Mouse (Mus musculus) CH12.LX (cell line): ENCODE measurements around the gene Cetn2. TPM values are rescaled to one million over a fixed set of nuclear protein-coding genes. Genes with fewer than 3 reads are reported as not detected.

ENCODE experiments used
- DNase-seq: peaks from one replicate; pipeline ENCODE4 v3.0.0-alpha.2; 2013; ENCODE audit errors: extremely low read depth
- H3K27ac ChIP-seq: 2 replicates; pipeline ENCODE4 v1.5.1; 2012; ENCODE audit warnings: low read depth, mild to moderate bottlenecking, control low read depth, moderate library complexity; ENCODE audit not compliant: insufficient read depth
- H3K27me3 ChIP-seq: replicated peaks from 2 replicates; pipeline ENCODE3; 2012; ENCODE audit warnings: inconsistent platforms
- H3K36me3 ChIP-seq, 2 experiments: replicated peaks in 1 of 2; 2 replicates each; pipeline versions ENCODE3 to v1.6.1; 2012; ENCODE audit warnings: inconsistent platforms in 1 of 2, low read length in 1 of 2, mild to moderate bottlenecking in 1 of 2, mixed read lengths in 1 of 2, moderate library complexity in 1 of 2; ENCODE audit not compliant: control insufficient read depth in 1 of 2, insufficient read depth in 1 of 2
- H3K4me1 ChIP-seq, 2 experiments: 2 replicates each; pipeline ENCODE4 v1.6.1; 2012; ENCODE audit warnings: inconsistent platforms in 1 of 2, moderate library complexity in 1 of 2; ENCODE audit not compliant: insufficient read depth in 2 of 2, control insufficient read depth in 1 of 2
- H3K4me2 ChIP-seq: 2 replicates; pipeline ENCODE4 v1.6.1; 2012; ENCODE audit warnings: low read depth, mild to moderate bottlenecking, control low read depth; ENCODE audit not compliant: poor library complexity, insufficient read depth, severe bottlenecking
- H3K4me3 ChIP-seq, 3 experiments: fragments of 150-350 bp in 1 of 3; sonication (generic) in 1 of 3; replicated peaks in 1 of 3; 2 replicates each; pipeline versions ENCODE3 to v1.5.1; 2011 to 2012; ENCODE audit warnings: low read depth in 2 of 3, low read length in 2 of 3, mild to moderate bottlenecking in 2 of 3, moderate library complexity in 2 of 3, control low read depth in 1 of 3, improper control_type of control experiment in 1 of 3, inconsistent platforms in 1 of 3, mixed read lengths in 1 of 3; ENCODE audit not compliant: poor library complexity in 1 of 3
- H3K79me2 ChIP-seq: replicated peaks from 2 replicates; pipeline ENCODE4 v1.6.1; 2012; ENCODE audit warnings: mild to moderate bottlenecking, moderate library complexity; ENCODE audit not compliant: control insufficient read depth, poor library complexity, insufficient read depth, severe bottlenecking; ENCODE audit errors: extremely low read depth
- H3K9ac ChIP-seq: 2 replicates; pipeline ENCODE4 v1.6.1; 2012; ENCODE audit warnings: low read depth, mild to moderate bottlenecking, control low read depth, moderate library complexity; ENCODE audit not compliant: insufficient read depth
- H3K9me3 ChIP-seq: replicated peaks from 2 replicates; pipeline ENCODE3; 2012; ENCODE audit warnings: low read length, inconsistent platforms, mixed read lengths
- BHLHE40 ChIP-seq: IDR thresholded peaks from 2 replicates; pipeline ENCODE4 v1.6.1; 2011; ENCODE audit warnings: mild to moderate bottlenecking, low read depth, low read length, improper control_type of control experiment
- CHD1 ChIP-seq: IDR thresholded peaks from 2 replicates; pipeline ENCODE4 v1.6.1; 2012; ENCODE audit warnings: low read depth, low read length, improper control_type of control experiment, inconsistent platforms
- CHD2 ChIP-seq: IDR thresholded peaks from 2 replicates; pipeline ENCODE4 v1.6.1; 2011; ENCODE audit warnings: low read length, improper control_type of control experiment
- CTCF ChIP-seq, 2 experiments: IDR thresholded peaks in 1 of 2; conservative IDR thresholded peaks in 1 of 2; 2 replicates each; pipeline ENCODE4 v1.5.1; 2011 to 2012; ENCODE audit warnings: low read depth in 2 of 2, low read length in 2 of 2, improper control_type of control experiment in 1 of 2, inconsistent platforms in 1 of 2, mild to moderate bottlenecking in 1 of 2, moderate library complexity in 1 of 2
- E2F4 ChIP-seq: IDR thresholded peaks from 2 replicates; pipeline ENCODE4 v1.6.1; 2011; ENCODE audit warnings: low read depth, low read length, improper control_type of control experiment; ENCODE audit not compliant: insufficient replicate concordance
- ELF1 ChIP-seq: IDR thresholded peaks from 2 replicates; pipeline ENCODE4 v1.6.1; 2014; ENCODE audit warnings: low read depth, mild to moderate bottlenecking, inconsistent platforms, low read length, improper control_type of control experiment
- EP300 ChIP-seq: IDR thresholded peaks from 2 replicates; pipeline ENCODE4 v1.6.1; 2011; ENCODE audit warnings: low read length, improper control_type of control experiment
- ETS1 ChIP-seq: conservative IDR thresholded peaks from 2 replicates; pipeline ENCODE4 v1.6.1; 2012; ENCODE audit warnings: low read depth, mild to moderate bottlenecking, inconsistent platforms, low read length, improper control_type of control experiment, moderate library complexity
- GABPA ChIP-seq: IDR thresholded peaks from 2 replicates; pipeline ENCODE4 v1.6.1; 2012; ENCODE audit warnings: low read depth, low read length, improper control_type of control experiment, inconsistent platforms; ENCODE audit not compliant: insufficient replicate concordance
- HCFC1 ChIP-seq: IDR thresholded peaks from 2 replicates; pipeline ENCODE4 v1.6.1; 2012; ENCODE audit warnings: low read depth, mild to moderate bottlenecking, inconsistent platforms, low read length, improper control_type of control experiment
- IRF4 ChIP-seq: IDR thresholded peaks from 2 replicates; pipeline ENCODE4 v1.6.1; 2014; ENCODE audit warnings: low read depth, mild to moderate bottlenecking, inconsistent platforms, low read length, improper control_type of control experiment
- JUN ChIP-seq: IDR thresholded peaks from 2 replicates; pipeline ENCODE4 v1.6.1; 2011; ENCODE audit warnings: low read depth, mild to moderate bottlenecking, low read length, improper control_type of control experiment, moderate library complexity; ENCODE audit not compliant: insufficient read depth
- JUND ChIP-seq: conservative IDR thresholded peaks from 2 replicates; pipeline ENCODE4 v1.6.1; 2011; ENCODE audit warnings: low read depth, low read length, improper control_type of control experiment
- KAT2A ChIP-seq: IDR thresholded peaks from 2 replicates; pipeline ENCODE4 v1.6.1; 2012; ENCODE audit warnings: low read length, improper control_type of control experiment, inconsistent platforms; ENCODE audit not compliant: insufficient replicate concordance
- MAFK ChIP-seq: IDR thresholded peaks from 2 replicates; pipeline ENCODE4 v1.6.1; 2011; ENCODE audit warnings: low read length, improper control_type of control experiment; ENCODE audit not compliant: insufficient replicate concordance
- MAX ChIP-seq: IDR thresholded peaks from 2 replicates; pipeline ENCODE4 v1.6.1; 2011; ENCODE audit warnings: low read length, improper control_type of control experiment
- MAZ ChIP-seq: IDR thresholded peaks from 2 replicates; pipeline ENCODE4 v1.6.1; 2012; ENCODE audit warnings: low read depth, mild to moderate bottlenecking, inconsistent platforms, low read length, improper control_type of control experiment, moderate library complexity
- MEF2A ChIP-seq: IDR thresholded peaks from 2 replicates; pipeline ENCODE4 v1.6.1; 2014; ENCODE audit warnings: low read depth, mild to moderate bottlenecking, inconsistent platforms, low read length, improper control_type of control experiment, borderline replicate concordance
- MXI1 ChIP-seq: IDR thresholded peaks from 2 replicates; pipeline ENCODE4 v1.6.1; 2011; ENCODE audit warnings: mild to moderate bottlenecking, low read depth, low read length, improper control_type of control experiment
- MYC ChIP-seq: IDR thresholded peaks from 2 replicates; pipeline ENCODE4 v1.6.1; 2011; ENCODE audit warnings: low read depth, mild to moderate bottlenecking, improper control_type of control experiment, low read length
- NELFE ChIP-seq: IDR thresholded peaks from 2 replicates; pipeline ENCODE4 v1.6.1; 2011; ENCODE audit warnings: low read depth, low read length, improper control_type of control experiment
- NRF1 ChIP-seq: IDR thresholded peaks from 2 replicates; pipeline ENCODE4 v1.6.1; 2014; ENCODE audit warnings: low read depth, mild to moderate bottlenecking, inconsistent platforms, low read length, improper control_type of control experiment, moderate library complexity
- PAX5 ChIP-seq: IDR thresholded peaks from 2 replicates; pipeline ENCODE4 v1.6.1; 2012; ENCODE audit warnings: low read length, inconsistent platforms, mixed read lengths
- POLR2A ChIP-seq: IDR thresholded peaks from 2 replicates; pipeline ENCODE4 v1.6.1; 2011; ENCODE audit warnings: low read depth, mild to moderate bottlenecking, improper control_type of control experiment, low read length
- POLR2AphosphoS2 ChIP-seq: IDR thresholded peaks from 2 replicates; pipeline ENCODE4 v1.6.1; 2011; ENCODE audit warnings: low read depth, low read length, improper control_type of control experiment
- RAD21 ChIP-seq: IDR thresholded peaks from 2 replicates; pipeline ENCODE4 v1.6.1; 2011; ENCODE audit warnings: low read depth, mild to moderate bottlenecking, low read length, improper control_type of control experiment, moderate library complexity
- RCOR1 ChIP-seq: conservative IDR thresholded peaks from 2 replicates; pipeline ENCODE4 v1.6.1; 2012; ENCODE audit warnings: low read depth, mild to moderate bottlenecking, inconsistent platforms, low read length, improper control_type of control experiment
- SIN3A ChIP-seq: IDR thresholded peaks from 2 replicates; pipeline ENCODE4 v1.6.1; 2012; ENCODE audit warnings: low read length, improper control_type of control experiment, inconsistent platforms
- SMC3 ChIP-seq: IDR thresholded peaks from 2 replicates; pipeline ENCODE4 v1.6.1; 2011; ENCODE audit warnings: low read depth, low read length, improper control_type of control experiment
- TBP ChIP-seq: conservative IDR thresholded peaks from 2 replicates; pipeline ENCODE4 v1.6.1; 2011; ENCODE audit warnings: low read depth, low read length, improper control_type of control experiment
- TCF12 ChIP-seq: IDR thresholded peaks from 2 replicates; pipeline ENCODE4 v1.6.1; 2014; ENCODE audit warnings: low read depth, mild to moderate bottlenecking, inconsistent platforms, low read length, improper control_type of control experiment
- UBTF ChIP-seq: IDR thresholded peaks from 2 replicates; pipeline ENCODE4 v1.6.1; 2012; ENCODE audit warnings: low read depth, mild to moderate bottlenecking, inconsistent platforms, low read length, improper control_type of control experiment, moderate library complexity
- USF1 ChIP-seq: IDR thresholded peaks from 2 replicates; pipeline ENCODE4 v1.6.1; 2014; ENCODE audit warnings: low read depth, mild to moderate bottlenecking, inconsistent platforms, low read length, improper control_type of control experiment
- USF2 ChIP-seq: conservative IDR thresholded peaks from 2 replicates; pipeline ENCODE4 v1.6.1; 2011; ENCODE audit warnings: low read depth, low read length, improper control_type of control experiment
- ZC3H11A ChIP-seq: IDR thresholded peaks from 2 replicates; pipeline ENCODE4 v1.6.1; 2012; ENCODE audit warnings: low read depth, mild to moderate bottlenecking, inconsistent platforms, low read length, improper control_type of control experiment
- ZKSCAN1 ChIP-seq: IDR thresholded peaks from 2 replicates; pipeline ENCODE4 v1.6.1; 2012; ENCODE audit warnings: low read depth, inconsistent platforms, low read length, improper control_type of control experiment, borderline replicate concordance
- ZMIZ1 ChIP-seq: IDR thresholded peaks from 2 replicates; pipeline ENCODE4 v1.6.1; 2012; ENCODE audit warnings: low read depth, mild to moderate bottlenecking, inconsistent platforms, low read length, improper control_type of control experiment
- ZNF384 ChIP-seq: IDR thresholded peaks from 2 replicates; pipeline ENCODE4 v1.6.1; 2012; ENCODE audit warnings: low read depth, low read length, improper control_type of control experiment, inconsistent platforms
- dilution Hi-C: fragments of 300-500 bp; cut with MboI; formaldehyde crosslinking; loops from 2 replicates; pipeline ENCODE4 v1.14.3; 2020; ENCODE audit warnings: low sequenced_read_pairs; ENCODE audit not compliant: extremely low pct_unique_long_range_greater_than_20kb, extremely low pct_ligation_motif_present
- in situ Hi-C: fragments of 300-500 bp; cut with MboI; formaldehyde crosslinking; loops from 3 replicates; pipeline ENCODE4 v1.14.3; 2019; ENCODE audit warnings: low sequenced_read_pairs, low pct_ligation_motif_present, low pct_unique_long_range_greater_than_20kb, mixed read lengths
- polyA plus RNA-seq: library from polyadenylated mRNA; unstranded; fragments of >175 nt; gene quantifications from 2 replicates; pipeline ENCODE4 v1.2.1, GENCODE M21; 2012; ENCODE audit warnings: low read depth; ENCODE audit not compliant: insufficient read length
- total RNA-seq, 2 experiments: library from RNA; depleted of rRNA; stranded (reverse); fragments of 300-350 nt in 1 of 2; fragments of >200 nt in 1 of 2; gene quantifications; 2 replicates each; pipeline ENCODE4 v1.2.3; 2012 to 2014

Cetn2 gene
- 31.4 and 38.4 TPM in 2 replicates for total RNA-seq (2012; rRNA removed)
- 65.3 and 78.6 TPM in 2 replicates for total RNA-seq (2014; rRNA removed)
- polyA plus RNA-seq = 52.1 and 55.9 TPM in 2 replicates

- peaks cover 2% of the 10 kb centered on the region; the same call in 1 of the 2 replicates for H3K79me2 ChIP-seq
- H3K4me1 ChIP-seq = peaks cover 0 to 20% of the 10 kb centered on the region in 2 experiments; a peak in 2 of 4 replicates
- TF ChIP-seq MAZ (no peak), SIN3A (peak; percentile 80; the same call in 1 of the 2 replicates), MAX (0 out of 2 replicates have a peak, but pooled peaks have one; percentile 16), CHD1 (no peak), MAFK (no peak), ETS1 (no peak), TBP (peak; percentile 72; the same call in 1 of the 2 replicates), ZMIZ1 (0 out of 2 replicates have a peak, but pooled peaks have one; percentile 19), KAT2A (no peak), USF2 (no peak), UBTF (no peak), JUND (no peak), BHLHE40 (no peak), CTCF (conservative IDR thresholded peaks at IDR 0.05 in 1 of 2, IDR thresholded peaks at IDR 0.05 in 1 of 2; ENCODE audit: low read depth in 2 of 2, low read length in 2 of 2) (no peak), IRF4 (no peak), ZKSCAN1 (no peak), POLR2A (peak; percentile 72), POLR2AphosphoS2 (no peak), NRF1 (peak; percentile 40), E2F4 (no peak), TCF12 (0 out of 2 replicates have a peak, but pooled peaks have one; percentile 28), HCFC1 (peak; percentile 24), RAD21 (no peak), CHD2 (no peak), USF1 (no peak), EP300 (no peak), ELF1 (no peak; the same call in 1 of the 2 replicates), RCOR1 (no peak), GABPA (no peak), MYC (no peak), SMC3 (no peak), MEF2A (no peak), NELFE (no peak), ZNF384 (no peak), MXI1 (peak; percentile 61), JUN (no peak), ZC3H11A (no peak), PAX5 (no peak)
- TF ChIP-seq, all 38 proteins: peak for 9
- H3K4me3 ChIP-seq = peak within 1 kb of the TSS; percentile 73 to 90 (median 85)
- H3K27me3 ChIP-seq = no peaks in the 10 kb centered on the region
- peak within 1 kb of the TSS; percentile 71 for H3K4me2 ChIP-seq
- dilution Hi-C loops = no loop called here
- H3K9ac ChIP-seq = peak within 1 kb of the TSS; percentile 74
- peak; percentile 90 for DNase-seq
- H3K36me3 ChIP-seq = peaks cover 2 to 8% of the 10 kb centered on the region in 2 experiments
- H3K27ac ChIP-seq = no peak within 1 kb of the TSS
- H3K9me3 ChIP-seq = no peaks in the 10 kb centered on the region
- in situ Hi-C loops = no loop called here
Measured at GRCm38 (mm10) chrX:72917884-72918681, at the start of gene Cetn2, which contains the start of gene Nsdhl. Gene Cetn2 (minus strand): TSS chrX:72918411. Gene Nsdhl (plus strand): TSS chrX:72918557.
